Comparison of ENCODE assay signal across 8 mouse cellular contexts in the genomic region with DNA sequence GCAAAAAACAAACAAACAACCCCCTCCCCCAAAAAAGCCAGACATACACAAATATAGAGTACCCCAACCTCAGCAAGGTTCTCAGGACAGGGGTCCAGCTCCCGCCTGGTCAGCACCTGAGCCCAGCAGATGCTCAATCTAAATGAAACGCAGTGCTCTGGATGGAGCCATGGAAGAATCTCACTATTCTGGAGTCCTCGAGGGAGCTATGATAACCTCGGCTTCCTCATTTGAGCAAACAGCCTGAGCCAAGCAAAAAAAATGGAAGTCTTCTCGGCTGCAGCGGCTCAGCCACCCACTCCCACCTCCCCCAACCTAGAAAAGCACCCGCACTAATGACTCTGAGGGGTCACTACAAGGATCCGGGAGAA. TPM values are rescaled to one million over a fixed set of nuclear protein-coding genes. Genes with fewer than 3 reads are reported as not detected.
DNase-seq lines count a peak whose midpoint lies in the region; ATAC-seq and TF ChIP-seq lines count a peak whose summit lies in the region.

No protein-coding gene starts in this region.

- peaks cover 4% of the 10 kb centered on the region; the same call in 1 of the 2 replicates for H3K4me1 ChIP-seq in kidney, adult 2 months (ENCODE audit: control insufficient read depth, insufficient read depth, low read length)
- peaks cover 2 to 10% of the 10 kb centered on the region in 2 experiments; a peak in 2 of 4 replicates for H3K4me1 ChIP-seq in MEL (ENCODE audit: control insufficient read depth in 1 of 2, insufficient read depth in 2 of 2, low read length in 2 of 2)
- H3K4me1 ChIP-seq in heart, embryonic 16.5 days (ENCODE audit: control insufficient read depth, insufficient read depth, low read length): peaks cover 14% of the 10 kb centered on the region

- 0 out of 4 replicates have a peak, but pooled peaks of 1 of the 2 experiments have one; percentile 24 for TF ChIP-seq EP300 in MEL (IDR thresholded peaks at IDR 0.05; ENCODE audit: low read depth in 1 of 2, low read length in 2 of 2)

- no peaks in the 10 kb centered on the region for H3K27me3 ChIP-seq in kidney, adult 2 months (replicated peaks; ENCODE audit: control insufficient read depth, insufficient read depth, low read length)
- no peaks in the 10 kb centered on the region for H3K27me3 ChIP-seq in MEL (ENCODE audit: control insufficient read depth in 1 of 2, insufficient read depth in 2 of 2, low read length in 2 of 2)
- no peaks in the 10 kb centered on the region for H3K27me3 ChIP-seq in heart, embryonic 16.5 days (ENCODE audit: control insufficient read depth, insufficient read depth, low read length)

- peak overlapping the region; percentile 83 for H3K9ac ChIP-seq in MEL (ENCODE audit: control insufficient read depth, low read depth, low read length, poor library complexity, severe bottlenecking)
- H3K9ac ChIP-seq in heart, embryonic 16.5 days (ENCODE audit: low read length): peak overlapping the region; percentile 86

- intact Hi-C loops in left cerebral cortex, postnatal 10 days (cut with DNase I): no loop called here

- 0 out of 2 replicates have a peak, but pooled peaks have one; percentile 4 for ATAC-seq in heart, embryonic 16.5 days (replicated peaks; ENCODE audit: extremely low read depth, insufficient read depth, low FRiP score)
- peak; percentile 55; the same call in 1 of the 2 replicates for ATAC-seq in megakaryocyte, adult 5-6 weeks (ENCODE audit: poor library complexity, severe bottlenecking)

- no peak for TF ChIP-seq RAD21 in MEL (IDR thresholded peaks at IDR 0.05; ENCODE audit: low read depth, low read length)

- 2% methylated on average over 8 of the region's 8 CpGs for WGBS in kidney, adult 2 months
- WGBS in heart, embryonic 16.5 days: 2% methylated on average over 8 of the region's 8 CpGs

- peak overlapping the region; percentile 90 for H3K4me3 ChIP-seq in kidney, adult 2 months (ENCODE audit: insufficient read depth, low read depth, low read length)
- peak overlapping the region; percentile 85 to 88 for H3K4me3 ChIP-seq in MEL (ENCODE audit: control insufficient read depth in 1 of 2, insufficient read depth in 1 of 2, low read depth in 2 of 2, low read length in 2 of 2)
- peak overlapping the region; percentile 65 for H3K4me3 ChIP-seq in heart, embryonic 16.5 days (ENCODE audit: low read length)

- H3K36me3 ChIP-seq in kidney, adult 2 months (ENCODE audit: control insufficient read depth, insufficient read depth, low read length): peaks cover 12% of the 10 kb centered on the region
- H3K36me3 ChIP-seq in MEL (ENCODE audit: control insufficient read depth in 1 of 2, insufficient read depth in 2 of 2, low read length in 2 of 2): peaks cover 11 to 13% of the 10 kb centered on the region in 2 experiments
- peaks cover 38% of the 10 kb centered on the region for H3K36me3 ChIP-seq in heart, embryonic 16.5 days (ENCODE audit: control insufficient read depth, insufficient read depth)

- H3K9me3 ChIP-seq in MEL (replicated peaks; ENCODE audit: insufficient read depth, low read length): no peaks in the 10 kb centered on the region
- no peaks in the 10 kb centered on the region for H3K9me3 ChIP-seq in heart, embryonic 16.5 days (replicated peaks; ENCODE audit: control insufficient read depth, low read length)

- TF ChIP-seq POLR2A in kidney, adult 2 months (IDR thresholded peaks at IDR 0.05; ENCODE audit: low read depth, low read length): no peak
- no peak for TF ChIP-seq POLR2A in MEL (IDR thresholded peaks at IDR 0.05; ENCODE audit: control insufficient read depth in 1 of 2, insufficient read depth in 1 of 2, low read depth in 1 of 2, low read length in 2 of 2, poor library complexity in 1 of 2)

- H3K27ac ChIP-seq in kidney, adult 2 months (ENCODE audit: insufficient read depth, low read depth, low read length): peak overlapping the region; percentile 88
- H3K27ac ChIP-seq in MEL (ENCODE audit: control insufficient read depth, low read depth, low read length): peak overlapping the region; percentile 77
- peak overlapping the region; percentile 76 for H3K27ac ChIP-seq in heart, embryonic 16.5 days (ENCODE audit: low read length)

- no peak for TF ChIP-seq CTCF in kidney, adult 2 months (conservative IDR thresholded peaks at IDR 0.05; ENCODE audit: insufficient read depth, insufficient read length, low read depth, low read length)
- no peak for TF ChIP-seq CTCF in MEL (IDR thresholded peaks at IDR 0.05 in 2 of 3, conservative IDR thresholded peaks at IDR 0.05 in 1 of 3; ENCODE audit: control insufficient read depth in 1 of 3, insufficient read depth in 1 of 3, low read depth in 2 of 3, low read length in 3 of 3, poor library complexity in 1 of 3, severe bottlenecking in 1 of 3)

- peak; percentile 9 for DNase-seq in kidney, adult 2 months
- DNase-seq in kidney, postnatal 10 days: no peak
- DNase-seq in MEL (ENCODE audit: low read depth, low spot score): peak; percentile 80
- no peak for DNase-seq in layer of hippocampus, adult 11-12 months (ENCODE audit: low spot score)
- DNase-seq in layer of hippocampus, postnatal 36 days: no peak
- DNase-seq in left cerebral cortex, postnatal 10 days (ENCODE audit: extremely low spot score in 1 of 2, low spot score in 2 of 2): no peak

- peak overlapping the region; percentile 70 for H3K4me2 ChIP-seq in heart, embryonic 16.5 days (ENCODE audit: low read depth, low read length)

- H3K79me2 ChIP-seq in MEL (ENCODE audit: control insufficient read depth, insufficient read depth, low read length, poor library complexity): peaks cover 19% of the 10 kb centered on the region

TF ChIP-seq in MEL, 35 proteins besides CTCF, POLR2A, EP300 and RAD21:
- TF ChIP-seq POLR2AphosphoS2 (IDR thresholded peaks at IDR 0.05; ENCODE audit: low read length) (no peak), TBP (IDR thresholded peaks at IDR 0.05; ENCODE audit: low read depth, low read length) (peak; percentile 70; the same call in 1 of the 2 replicates), GABPA (IDR thresholded peaks at IDR 0.05; ENCODE audit: low read depth, low read length) (no peak), UBTF (IDR thresholded peaks at IDR 0.05; ENCODE audit: borderline replicate concordance, insufficient read depth, low read depth, low read length) (no peak), SIN3A (IDR thresholded peaks at IDR 0.05; ENCODE audit: low read length) (0 out of 2 replicates have a peak, but pooled peaks have one; percentile 40), MYC (IDR thresholded peaks at IDR 0.05; ENCODE audit: low read depth, low read length) (no peak), ELF1 (IDR thresholded peaks at IDR 0.05; ENCODE audit: low read depth, low read length) (no peak), MAX (IDR thresholded peaks at IDR 0.05; ENCODE audit: low read length) (no peak), HCFC1 (IDR thresholded peaks at IDR 0.05; ENCODE audit: low read depth, low read length) (no peak), ZNF384 (IDR thresholded peaks at IDR 0.05; ENCODE audit: low read depth, low read length) (peak; percentile 79), TCF12 (IDR thresholded peaks at IDR 0.05; ENCODE audit: low read depth, low read length) (no peak; the same call in 1 of the 2 replicates)

RNA-seq across cellular contexts. Expression of a gene that starts 0.8 kb away (rescaled TPM):
- polyA plus RNA-seq in kidney, adult 2 months (2012; rRNA removed): 1,573 and 1,885 TPM in 2 replicates
- total RNA-seq in MEL (2012; rRNA removed): 685 and 725 TPM in 2 replicates
- polyA plus RNA-seq in MEL (2012; ENCODE audit: insufficient read depth in 1 of 2, insufficient read length in 2 of 2, low read depth in 1 of 2, low replicate concordance in 2 of 2, missing spikeins in 1 of 2): 1,000 to 10,000 TPM in 1 of 2 experiments, 100 to 1,000 TPM in 1; 592 to 1,203 TPM
- 1,230 and 1,261 TPM in 2 replicates for polyA plus RNA-seq in heart, embryonic 16.5 days (2015; fragmentation: Nextera tagmentation; extraction: Ambion mirVana)
- total RNA-seq in megakaryocyte, adult 5-6 weeks (2015): 305 and 327 TPM in 2 replicates
- total RNA-seq in megakaryocyte, adult 5-6 weeks (2017): 205 and 223 TPM in 2 replicates
- total RNA-seq in layer of hippocampus, postnatal 36 days (2021): 100 to 1,000 TPM; 368 to 394 TPM
- total RNA-seq in left cerebral cortex, postnatal 10 days (2021): 100 to 1,000 TPM; 390 to 404 TPM

RNA-seq across cellular contexts. Expression of a gene that starts 1.8 kb away (rescaled TPM):
- polyA plus RNA-seq in kidney, adult 2 months (2012; rRNA removed): not detected in 2 replicates
- total RNA-seq in MEL (2012; rRNA removed): not detected in 2 replicates
- not detected for polyA plus RNA-seq in MEL (2012; ENCODE audit: insufficient read depth in 1 of 2, insufficient read length in 2 of 2, low read depth in 1 of 2, low replicate concordance in 2 of 2, missing spikeins in 1 of 2)
- polyA plus RNA-seq in heart, embryonic 16.5 days (2015; fragmentation: Nextera tagmentation; extraction: Ambion mirVana): not detected in 2 replicates
- not detected in 2 replicates for total RNA-seq in megakaryocyte, adult 5-6 weeks (2015)
- not detected in 2 replicates for total RNA-seq in megakaryocyte, adult 5-6 weeks (2017)
- total RNA-seq in layer of hippocampus, postnatal 36 days (2021): not detected
- not detected for total RNA-seq in left cerebral cortex, postnatal 10 days (2021)

RNA-seq across cellular contexts. Expression of a gene that starts 8.2 kb away (rescaled TPM):
- polyA plus RNA-seq in kidney, adult 2 months (2012; rRNA removed): 16.4 and 17.0 TPM in 2 replicates
- total RNA-seq in MEL (2012; rRNA removed): 16.3 and 16.9 TPM in 2 replicates
- polyA plus RNA-seq in MEL (2012; ENCODE audit: insufficient read depth in 1 of 2, insufficient read length in 2 of 2, low read depth in 1 of 2, low replicate concordance in 2 of 2, missing spikeins in 1 of 2): 10 to 100 TPM; 36.1 to 54.5 TPM
- polyA plus RNA-seq in heart, embryonic 16.5 days (2015; fragmentation: Nextera tagmentation; extraction: Ambion mirVana): 22.2 and 27.6 TPM in 2 replicates
- total RNA-seq in megakaryocyte, adult 5-6 weeks (2015): 3.8 and 4.9 TPM in 2 replicates
- 6.5 and 6.6 TPM in 2 replicates for total RNA-seq in megakaryocyte, adult 5-6 weeks (2017)
- 10 to 100 TPM; 35.1 to 37.1 TPM for total RNA-seq in layer of hippocampus, postnatal 36 days (2021)
- 10 to 100 TPM; 32.5 to 33.7 TPM for total RNA-seq in left cerebral cortex, postnatal 10 days (2021)

RNA-seq across cellular contexts. Expression of a gene that starts 8.8 kb away (rescaled TPM):
- polyA plus RNA-seq in kidney, adult 2 months (2012; rRNA removed): 5.3 and 6.8 TPM in 2 replicates
- 0.12 and 0.29 TPM in 2 replicates for total RNA-seq in MEL (2012; rRNA removed)
- polyA plus RNA-seq in MEL (2012; ENCODE audit: insufficient read depth in 1 of 2, insufficient read length in 2 of 2, low read depth in 1 of 2, low replicate concordance in 2 of 2, missing spikeins in 1 of 2): 1 to 10 TPM in 1 of 2 experiments, not detected in 1; 1.2 TPM
- polyA plus RNA-seq in heart, embryonic 16.5 days (2015; fragmentation: Nextera tagmentation; extraction: Ambion mirVana): 2.2 and 2.3 TPM in 2 replicates
- total RNA-seq in megakaryocyte, adult 5-6 weeks (2015): 0.11 and 0.51 TPM in 2 replicates
- 0.37 and 0.92 TPM in 2 replicates for total RNA-seq in megakaryocyte, adult 5-6 weeks (2017)
- under 1 TPM; 0.07 to 0.33 TPM for total RNA-seq in layer of hippocampus, postnatal 36 days (2021)
- under 1 TPM; 0.28 to 0.30 TPM for total RNA-seq in left cerebral cortex, postnatal 10 days (2021)

Comparison
In these comparisons a context has a peak if more than half of its experiments do, and no peak if none do; other contexts are left out.
1. DNase-seq: peak in kidney, adult 2 months (single experiment) and MEL (single experiment); none in kidney, postnatal 10 days (single experiment), layer of hippocampus, adult 11-12 months (single experiment), layer of hippocampus, postnatal 36 days (0 of 2) and left cerebral cortex, postnatal 10 days (0 of 2).
2. Peak in every context shown above with its lines, with median percentiles within 50 percentile points of each other: H3K27ac ChIP-seq and H3K4me3 ChIP-seq.